Mouse (Mus musculus) erythroblast, embryonic 14.5 days (primary cell): ENCODE measurements at regions not wholly inside any gene's neighbourhood (a gene's known extent, or its start where the extent isn't known, plus 50 kb on each side); places are given as distances from the start of the nearest gene placed in this dataset.

ENCODE experiments used
- H3K27me3 ChIP-seq: 2 replicates; pipeline ENCODE4 v1.6.1; 2012; ENCODE audit warnings: inconsistent platforms; ENCODE audit not compliant: control insufficient read depth
- H3K36me3 ChIP-seq: 2 replicates; pipeline ENCODE4 v1.6.1; 2012; ENCODE audit warnings: mild to moderate bottlenecking, inconsistent platforms; ENCODE audit not compliant: control insufficient read depth
- H3K4me1 ChIP-seq: 2 replicates; pipeline ENCODE4 v1.6.1; 2012; ENCODE audit warnings: inconsistent platforms; ENCODE audit not compliant: control insufficient read depth
- H3K4me3 ChIP-seq: replicated peaks from 2 replicates; pipeline ENCODE3; 2012; ENCODE audit warnings: moderate library complexity, mild to moderate bottlenecking, inconsistent platforms
- H3K9me3 ChIP-seq: 2 replicates; pipeline ENCODE4 v1.6.1; 2012; ENCODE audit warnings: low read length, inconsistent platforms, mixed read lengths; ENCODE audit not compliant: control insufficient read depth
- GATA1 ChIP-seq: IDR thresholded peaks from 2 replicates; pipeline ENCODE4 v1.6.1; 2012; ENCODE audit warnings: low read length, inconsistent platforms, mixed read lengths
- TAL1 ChIP-seq: IDR thresholded peaks from 3 replicates; pipeline ENCODE4 v1.6.1; 2012; ENCODE audit warnings: low read length, inconsistent platforms, mixed read lengths

DNA sequence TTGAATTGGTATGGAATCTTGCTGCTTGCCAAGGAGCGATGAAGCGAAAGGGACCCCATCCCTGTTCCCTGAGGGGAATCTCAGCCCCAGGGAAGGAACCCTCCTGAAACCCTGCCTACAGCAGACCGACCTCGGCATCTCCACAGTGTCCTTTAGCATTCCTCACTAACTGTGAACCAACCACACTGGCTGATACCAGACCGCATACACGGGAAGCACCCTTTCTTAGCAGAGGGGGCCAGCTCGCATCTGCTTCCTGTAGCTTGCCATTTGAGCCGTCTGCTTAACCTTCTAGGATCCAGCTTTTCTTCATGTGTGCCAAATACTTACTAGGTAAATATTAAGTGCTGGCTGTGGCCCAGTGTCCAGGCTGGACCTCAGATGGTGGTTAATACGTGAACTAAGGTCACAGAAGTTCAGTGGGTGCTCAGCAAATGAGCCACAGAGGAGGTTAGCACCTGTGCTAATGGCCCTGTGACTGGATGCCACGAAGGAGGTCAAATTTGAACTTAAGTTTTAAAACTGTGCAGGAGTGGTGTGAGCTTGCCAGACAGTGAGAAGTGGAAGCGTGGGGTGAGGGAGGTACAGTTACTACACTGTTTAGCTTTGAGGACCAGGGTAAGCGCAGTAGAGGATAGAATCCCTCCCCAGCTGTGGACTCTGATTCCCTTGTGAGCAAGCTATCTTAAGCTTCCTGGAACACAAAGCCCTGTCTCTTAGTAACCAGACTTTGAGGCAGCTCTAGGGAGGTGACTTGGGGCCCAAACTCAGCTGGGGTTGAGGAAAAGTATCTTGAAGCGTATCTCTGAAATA, 361.6 kb upstream of the Cdh4 start:
- no peak overlapping the region for H3K4me3 ChIP-seq

DNA sequence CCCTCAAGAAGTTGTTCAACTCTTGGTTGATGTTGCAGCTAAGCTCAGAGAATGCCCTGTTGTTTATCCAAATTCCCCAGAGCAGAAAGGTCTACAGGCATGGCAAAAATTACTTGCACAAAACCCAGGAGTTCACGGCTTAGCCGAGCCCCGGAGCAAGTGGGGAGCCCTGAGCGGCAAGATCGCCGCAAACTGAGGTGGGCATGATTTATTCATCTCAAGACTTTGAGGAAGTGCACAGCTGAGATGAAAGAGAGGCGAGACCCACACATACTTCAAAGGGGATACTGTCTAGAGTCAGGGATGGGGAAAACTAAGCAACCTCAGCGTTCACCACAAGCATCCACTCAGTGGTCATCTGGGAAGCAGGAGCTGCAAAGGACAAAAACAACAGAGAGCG, 355.3 kb upstream of the Cdh4 start:
- peaks cover 30% of the 10 kb centered on the region for H3K9me3 ChIP-seq
- H3K36me3 ChIP-seq, result no peaks in the 10 kb centered on the region
- no peaks in the 10 kb centered on the region for H3K4me1 ChIP-seq
- no peaks in the 10 kb centered on the region for H3K27me3 ChIP-seq
- H3K4me3 ChIP-seq, result no peak overlapping the region
- no peak for TF ChIP-seq TAL1
- TF ChIP-seq GATA1, result no peak

More for the DNA sequence above, 361.6 kb upstream of the Cdh4 start:
- Histone ChIP-seq H3K36me3 (no peaks in the 10 kb centered on the region), H3K27me3 (no peaks in the 10 kb centered on the region), H3K9me3 (peaks cover 9% of the 10 kb centered on the region), H3K4me1 (no peaks in the 10 kb centered on the region)
- TF ChIP-seq GATA1 (no peak), TAL1 (no peak)

DNA sequence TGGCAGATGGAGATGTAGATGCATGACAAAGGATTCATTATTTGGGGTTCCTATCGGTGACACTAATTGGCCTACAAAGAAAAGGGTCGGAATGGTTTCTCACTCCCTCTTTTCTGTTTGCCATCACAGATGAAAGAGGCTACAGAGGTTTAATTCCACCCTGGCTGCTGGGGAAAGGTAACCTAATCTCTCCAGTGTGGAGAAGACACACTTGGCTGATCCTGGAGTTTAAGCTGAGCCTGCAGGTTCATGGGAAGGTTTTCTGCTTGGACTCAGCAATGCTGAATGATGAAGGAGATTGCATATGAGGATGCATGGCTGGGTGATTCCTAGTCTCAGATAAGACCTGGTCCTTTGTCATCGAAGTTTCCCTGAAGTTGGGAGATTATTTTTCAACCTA, 350.8 kb upstream of the Cdh4 start:
- no peak overlapping the region for H3K4me3 ChIP-seq
- TF ChIP-seq GATA1, result no peak
- TF ChIP-seq TAL1, result no peak
- H3K4me1 ChIP-seq, result no peaks in the 10 kb centered on the region
- H3K9me3 ChIP-seq, result peaks cover 51% of the 10 kb centered on the region
- no peaks in the 10 kb centered on the region for H3K27me3 ChIP-seq
- no peaks in the 10 kb centered on the region for H3K36me3 ChIP-seq

DNA sequence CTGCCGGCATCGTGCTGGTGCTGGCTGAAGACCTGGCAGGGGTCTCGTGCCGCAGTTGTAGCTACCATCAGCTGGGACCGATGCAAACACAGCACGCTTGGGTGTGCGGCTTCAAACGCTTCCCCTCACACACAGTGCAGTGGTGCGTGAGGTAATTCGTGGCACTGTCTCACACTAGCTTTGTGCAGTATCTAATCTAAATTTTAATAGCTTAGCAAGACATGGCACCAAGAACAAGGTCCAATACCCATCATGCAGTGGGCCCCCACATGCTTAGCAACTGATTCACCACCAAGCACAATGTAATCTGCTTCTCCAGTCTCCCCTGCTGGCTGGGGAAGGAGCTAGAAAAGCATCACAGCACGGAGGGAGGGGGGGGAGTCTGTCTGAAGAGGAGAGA, 348.2 kb upstream of the Cdh4 start:
- Histone ChIP-seq H3K27me3 (no peaks in the 10 kb centered on the region), H3K4me1 (no peaks in the 10 kb centered on the region), H3K4me3 (no peak overlapping the region), H3K36me3 (no peaks in the 10 kb centered on the region), H3K9me3 (peaks cover 40% of the 10 kb centered on the region)
- TF ChIP-seq TAL1, result no peak
- no peak for TF ChIP-seq GATA1

DNA sequence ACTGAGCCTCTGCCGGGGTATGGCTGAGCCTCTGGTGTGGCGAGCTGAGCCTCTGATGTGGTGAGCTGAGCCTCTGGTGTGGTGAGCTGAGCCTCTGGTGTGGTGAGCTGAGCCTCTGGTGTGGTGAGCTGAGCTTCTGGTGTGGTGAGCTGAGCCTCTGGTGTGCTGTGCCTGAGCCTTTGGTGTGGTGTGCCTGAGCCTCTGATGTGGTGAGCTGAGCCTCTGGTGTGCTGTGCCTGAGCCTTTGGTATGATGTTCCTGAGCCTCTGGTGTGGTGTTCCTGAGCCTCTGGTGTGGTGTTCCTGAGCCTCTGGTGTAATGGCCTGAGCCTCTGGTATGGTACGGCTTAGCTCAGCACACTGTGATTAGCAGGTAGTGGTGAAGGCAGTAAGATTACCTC, 346.2 kb upstream of the Cdh4 start:
- TF ChIP-seq TAL1 (no peak), GATA1 (no peak)
- no peak overlapping the region for H3K4me3 ChIP-seq
- H3K9me3 ChIP-seq, result peaks cover 48% of the 10 kb centered on the region
- H3K4me1 ChIP-seq, result no peaks in the 10 kb centered on the region
- H3K36me3 ChIP-seq, result no peaks in the 10 kb centered on the region
- no peaks in the 10 kb centered on the region for H3K27me3 ChIP-seq

DNA sequence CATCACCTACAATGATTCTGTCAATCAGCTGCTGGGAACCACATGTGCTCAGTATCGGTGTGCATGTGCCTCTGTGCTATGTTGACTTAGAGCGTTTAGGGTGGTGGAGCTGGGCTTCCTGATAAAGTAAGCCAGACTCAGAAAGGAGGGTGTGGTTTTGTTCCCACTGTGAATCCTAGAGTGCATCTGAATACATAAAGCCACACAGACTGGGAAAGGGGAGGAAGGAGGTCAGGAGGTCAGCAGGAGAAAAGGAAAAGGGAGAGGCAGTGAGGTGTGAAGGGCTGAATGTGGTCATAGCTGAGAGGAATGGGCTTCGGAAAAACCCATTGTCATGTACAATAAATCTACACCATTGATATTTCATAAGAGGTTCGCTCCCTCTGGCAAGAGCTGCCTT, 345.4 kb upstream of the Cdh4 start:
- Histone ChIP-seq H3K4me1 (no peaks in the 10 kb centered on the region), H3K27me3 (no peaks in the 10 kb centered on the region), H3K4me3 (no peak overlapping the region), H3K9me3 (peaks cover 47% of the 10 kb centered on the region), H3K36me3 (no peaks in the 10 kb centered on the region)
- no peak for TF ChIP-seq TAL1
- TF ChIP-seq GATA1, result no peak

DNA sequence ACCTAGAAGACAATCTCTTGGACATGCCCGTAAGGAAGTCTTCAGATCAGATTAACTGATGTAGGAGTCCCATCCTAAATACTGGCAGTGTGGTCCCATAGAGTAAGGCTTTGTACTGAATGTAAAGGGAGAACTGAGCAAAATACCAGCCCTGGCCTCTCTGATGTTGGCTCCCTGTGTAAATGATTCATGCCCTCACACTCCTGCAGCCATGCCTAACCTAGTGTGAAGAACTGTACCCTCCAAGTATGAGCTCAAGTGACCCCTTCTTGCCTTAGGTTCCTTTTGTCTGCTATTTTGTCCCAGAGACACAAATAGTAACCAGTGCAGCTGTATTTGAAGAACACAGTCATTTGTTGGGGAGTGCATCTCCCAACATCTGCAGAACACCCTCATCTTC, 342.4 kb upstream of the Cdh4 start:
- H3K36me3 ChIP-seq, result no peaks in the 10 kb centered on the region
- H3K9me3 ChIP-seq, result peaks cover 32% of the 10 kb centered on the region
- TF ChIP-seq TAL1 (no peak), GATA1 (no peak)
- no peak overlapping the region for H3K4me3 ChIP-seq
- H3K27me3 ChIP-seq, result no peaks in the 10 kb centered on the region
- no peaks in the 10 kb centered on the region for H3K4me1 ChIP-seq

DNA sequence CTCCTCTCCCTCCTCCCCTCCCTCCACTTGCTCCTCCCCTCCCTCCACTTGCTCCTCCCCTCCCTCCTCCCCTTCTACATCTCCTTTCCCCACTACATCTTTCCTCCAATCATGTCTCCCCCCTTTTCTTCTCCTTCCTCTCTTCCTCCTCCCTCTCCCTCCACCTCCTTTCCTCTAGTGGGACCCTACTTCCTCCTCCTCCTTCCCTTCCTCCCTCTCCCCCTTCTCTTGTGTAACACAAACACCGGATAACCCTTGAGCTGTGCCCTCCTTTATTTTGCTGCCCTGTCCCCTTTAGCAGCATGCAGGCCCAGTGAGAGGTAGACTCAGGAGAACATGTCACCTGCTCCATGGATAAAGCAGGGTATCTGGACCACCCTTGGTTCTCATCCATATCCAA, 339.1 kb upstream of the Cdh4 start:
- Histone ChIP-seq H3K4me3 (no peak overlapping the region), H3K27me3 (no peaks in the 10 kb centered on the region), H3K4me1 (no peaks in the 10 kb centered on the region), H3K36me3 (no peaks in the 10 kb centered on the region), H3K9me3 (peaks cover 25% of the 10 kb centered on the region)
- TF ChIP-seq TAL1 (no peak), GATA1 (no peak)

DNA sequence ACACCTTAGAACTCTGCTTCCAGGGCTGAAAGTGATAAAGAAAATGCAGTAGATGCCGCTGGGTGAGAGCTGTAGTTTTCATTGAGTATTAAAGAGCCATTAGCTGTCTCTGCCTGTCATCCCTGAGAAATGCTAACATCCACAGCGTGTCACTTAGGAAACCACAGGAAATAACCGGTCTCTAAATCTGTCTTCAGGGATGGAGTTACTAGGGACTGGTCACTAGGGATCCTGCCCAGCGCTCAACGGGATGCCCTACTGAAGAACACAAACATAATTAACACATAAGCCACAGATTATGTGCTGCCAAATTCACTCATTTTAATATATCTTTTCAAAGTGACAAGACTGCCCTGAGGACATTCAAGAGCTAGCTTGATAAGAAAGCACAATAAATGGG, 329.3 kb upstream of the Cdh4 start:
- no peak for TF ChIP-seq GATA1
- TF ChIP-seq TAL1, result no peak
- H3K36me3 ChIP-seq, result no peaks in the 10 kb centered on the region
- no peaks in the 10 kb centered on the region for H3K4me1 ChIP-seq
- H3K27me3 ChIP-seq, result no peaks in the 10 kb centered on the region
- no peak overlapping the region for H3K4me3 ChIP-seq
- peaks cover 15% of the 10 kb centered on the region for H3K9me3 ChIP-seq

DNA sequence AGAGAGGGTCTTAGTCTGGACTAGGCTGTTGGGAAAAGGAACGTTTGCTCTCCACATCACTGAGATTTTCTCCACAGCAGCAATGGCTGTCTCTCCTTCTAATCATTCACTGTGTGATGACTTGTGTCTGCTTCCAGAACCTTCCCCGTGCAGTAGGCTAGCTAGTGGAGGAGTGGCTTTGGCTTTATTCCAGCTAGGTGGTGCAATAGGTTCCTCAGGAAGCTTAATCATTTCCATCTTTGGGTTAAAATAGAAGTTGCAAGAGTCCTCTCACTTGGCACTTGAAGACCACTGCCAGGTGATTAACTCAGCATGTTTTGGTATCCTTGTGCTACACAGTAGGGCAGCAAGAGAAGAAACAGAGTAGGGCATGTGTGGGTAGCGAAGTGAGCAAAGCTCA, 314.2 kb upstream of the Cdh4 start:
- H3K36me3 ChIP-seq, result no peaks in the 10 kb centered on the region

More for the DNA sequence above, 314.2 kb upstream of the Cdh4 start:
- TF ChIP-seq TAL1 (no peak), GATA1 (no peak)
- H3K27me3 ChIP-seq, result no peaks in the 10 kb centered on the region
- H3K9me3 ChIP-seq, result peaks cover 37% of the 10 kb centered on the region
- H3K4me1 ChIP-seq, result no peaks in the 10 kb centered on the region
- H3K4me3 ChIP-seq, result no peak overlapping the region
